Mouse (Mus musculus): ENCODE measurements around the gene Hist1h4f.
A peak's percentile ranks its signal among the peaks of the same experiment; 100 is the strongest.
"Not testable (repeated sequence)": the region's sequence is repeated elsewhere in the genome, so short reads cannot be mapped to it uniquely, and the experiment has no call there.

The Hist1h4f gene

GRCm38 (mm10) chr13:23554393-23554792 lies 2.9 kb upstream of the Hist1h4f start:
- no peak for DNase-seq

- no peak for DNase-seq
Observed at GRCm38 (mm10) chr13:23552962-23553361, 1.5 kb upstream of the Hist1h4f start, which contains the start of gene Hist1h1d. Gene Hist1h1d, plus strand, starts transcription at chr13:23553262.

- no peak for DNase-seq
Observed at GRCm38 (mm10) chr13:23551931-23552914, 775 bp upstream of the Hist1h4f start.

- no peak for DNase-seq
Observed at GRCm38 (mm10) chr13:23550761-23551145, 695 bp downstream of the Hist1h4f start.

GRCm38 (mm10) chr13:23546694-23547093 lies 4.8 kb downstream of the Hist1h4f start:
- no peak for DNase-seq

GRCm38 (mm10) chr13:23544787-23545120 lies 6.7 kb downstream of the Hist1h4f start:
- peak; percentile 50 for DNase-seq

- DNase-seq = peak; percentile 82
Observed at GRCm38 (mm10) chr13:23543965-23544786, 7.3 kb downstream of the Hist1h4f start, which contains the start of gene Hist1h3f. Gene Hist1h3f, plus strand, starts transcription at chr13:23544052.

- DNase-seq = peak; percentile 81
Observed at GRCm38 (mm10) chr13:23542999-23543607, 8.3 kb downstream of the Hist1h4f start, which contains the start of gene Hist1h2bh. Gene Hist1h2bh, minus strand, starts transcription at chr13:23543392.

- not testable (repeated sequence) for DNase-seq
Observed at GRCm38 (mm10) chr13:23542225-23542980, 9.0 kb downstream of the Hist1h4f start.

- DNase-seq = no peak
Observed at GRCm38 (mm10) chr13:23541497-23541896, 10.0 kb downstream of the Hist1h4f start.

GRCm38 (mm10) chr13:23539821-23540220 lies 11.6 kb downstream of the Hist1h4f start:
- not testable (repeated sequence) for DNase-seq

- no peak for DNase-seq
Observed at GRCm38 (mm10) chr13:23538249-23538648, 13.2 kb downstream of the Hist1h4f start.

GRCm38 (mm10) chr13:23537006-23537710 lies 14.3 kb downstream of the Hist1h4f start:
- DNase-seq = no peak

- DNase-seq = no peak
Observed at GRCm38 (mm10) chr13:23536076-23536822, 15.2 kb downstream of the Hist1h4f start.

- peak; percentile 89 for DNase-seq
Observed at GRCm38 (mm10) chr13:23535137-23536075, 16.0 kb downstream of the Hist1h4f start, which contains the start of gene Hist1h3g. Gene Hist1h3g, plus strand, starts transcription at chr13:23535422.

- peak; percentile 39 for DNase-seq
Observed at GRCm38 (mm10) chr13:23534368-23535131, 16.9 kb downstream of the Hist1h4f start.

- DNase-seq = peak; percentile 76
Observed at GRCm38 (mm10) chr13:23533560-23534367, 17.7 kb downstream of the Hist1h4f start, which contains the start of gene Hist1h2af. Gene Hist1h2af, plus strand, starts transcription at chr13:23533906.
